Mouse (Mus musculus): ENCODE data around the gene Slc25a40.

Slc25a40 gene

DNA sequence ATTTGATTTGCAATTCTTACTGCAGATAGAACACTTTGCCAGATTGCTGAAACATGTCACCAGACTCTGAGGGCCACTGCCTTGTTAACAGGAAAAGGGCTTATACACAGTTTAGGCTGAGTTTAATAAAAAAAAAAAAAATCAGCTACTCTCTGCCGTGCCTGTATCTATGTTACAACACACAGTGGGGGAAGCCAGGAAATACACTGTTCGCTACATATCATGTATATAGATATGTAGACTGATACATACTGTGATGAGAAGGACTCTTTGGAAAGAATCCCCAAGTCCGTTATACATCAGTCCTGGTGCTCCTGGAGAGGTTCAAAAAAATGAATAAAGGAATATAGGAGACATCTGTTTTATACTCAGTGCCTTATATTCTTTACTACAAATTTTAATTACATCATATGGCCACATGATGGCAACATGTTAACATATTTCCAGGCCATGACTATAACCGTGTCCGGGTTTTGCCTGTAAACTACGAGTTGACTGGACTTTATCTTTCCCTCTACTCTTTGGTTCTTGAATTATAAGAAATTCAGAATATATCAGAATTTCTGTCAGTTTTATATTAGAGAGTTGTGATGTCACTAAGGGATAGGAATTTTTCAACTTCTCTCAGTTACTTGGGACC lies 66.9 kb downstream of the Slc25a40 start:
- no peak for DNase-seq (ENCODE audit: low spot score in 2 of 2)

DNA sequence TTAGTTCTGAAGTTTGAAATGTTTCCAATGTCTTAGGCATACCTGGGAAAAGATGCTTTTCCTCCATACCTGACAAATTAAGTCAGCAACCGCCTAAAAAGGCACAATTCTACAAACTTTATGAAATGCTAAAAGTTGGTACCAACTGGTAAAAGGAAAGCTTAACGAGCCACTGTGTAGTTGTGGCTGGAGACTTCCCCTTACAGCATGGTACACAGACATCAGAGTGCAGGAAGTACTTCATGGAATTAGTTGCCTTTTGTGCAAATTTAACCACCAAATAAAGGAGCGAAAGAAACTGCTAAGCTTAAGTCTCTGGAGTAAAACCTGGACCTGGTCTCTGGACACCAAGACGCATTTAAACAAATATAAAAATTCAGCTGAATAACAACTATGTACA lies 69.1 kb downstream of the Slc25a40 start:
- no peak for DNase-seq (ENCODE audit: low spot score in 2 of 2)

Data from thymus, postnatal 10 days (tissue).